Mouse (Mus musculus) lung, postnatal 0 days (tissue): ENCODE data around the gene Nell1.

Source experiments
- CTCF ChIP-seq: IDR thresholded peaks from 2 replicates; pipeline ENCODE4 v1.5.1; 2016; ENCODE audit warnings: antibody characterized with exemption, mild to moderate bottlenecking
- EP300 ChIP-seq: IDR thresholded peaks from 2 replicates; pipeline ENCODE4 v1.6.1; 2016; ENCODE audit warnings: antibody characterized with exemption, mild to moderate bottlenecking, control low read depth

GRCm38 (mm10) chr7:50507047-50507446 lies 532.4 kb downstream of the Nell1 start:
- TF ChIP-seq CTCF, result no peak
- TF ChIP-seq EP300, result no peak
